Mouse (Mus musculus) CH12.LX (cell line): ENCODE data around the gene Hdac4. TPM values are rescaled to one million over a fixed set of nuclear protein-coding genes. Genes with fewer than 3 reads are reported as not detected.

ENCODE experiments used
- DNase-seq: peaks from one replicate; pipeline ENCODE4 v3.0.0-alpha.2; 2013; ENCODE audit errors: extremely low read depth
- H3K27ac ChIP-seq: 2 replicates; pipeline ENCODE4 v1.5.1; 2012; ENCODE audit warnings: low read depth, mild to moderate bottlenecking, control low read depth, moderate library complexity; ENCODE audit not compliant: insufficient read depth
- H3K27me3 ChIP-seq: replicated peaks from 2 replicates; pipeline ENCODE3; 2012; ENCODE audit warnings: inconsistent platforms
- H3K36me3 ChIP-seq, 2 experiments: replicated peaks in 1 of 2; 2 replicates each; pipeline versions ENCODE3 to v1.6.1; 2012; ENCODE audit warnings: inconsistent platforms in 1 of 2, low read length in 1 of 2, mild to moderate bottlenecking in 1 of 2, mixed read lengths in 1 of 2, moderate library complexity in 1 of 2; ENCODE audit not compliant: control insufficient read depth in 1 of 2, insufficient read depth in 1 of 2
- H3K4me1 ChIP-seq, 2 experiments: 2 replicates each; pipeline ENCODE4 v1.6.1; 2012; ENCODE audit warnings: inconsistent platforms in 1 of 2, moderate library complexity in 1 of 2; ENCODE audit not compliant: insufficient read depth in 2 of 2, control insufficient read depth in 1 of 2
- H3K4me2 ChIP-seq: 2 replicates; pipeline ENCODE4 v1.6.1; 2012; ENCODE audit warnings: low read depth, mild to moderate bottlenecking, control low read depth; ENCODE audit not compliant: poor library complexity, insufficient read depth, severe bottlenecking
- H3K4me3 ChIP-seq, 3 experiments: fragments of 150-350 bp in 1 of 3; sonication (generic) in 1 of 3; replicated peaks in 1 of 3; 2 replicates each; pipeline versions ENCODE3 to v1.5.1; 2011 to 2012; ENCODE audit warnings: low read depth in 2 of 3, low read length in 2 of 3, mild to moderate bottlenecking in 2 of 3, moderate library complexity in 2 of 3, control low read depth in 1 of 3, improper control_type of control experiment in 1 of 3, inconsistent platforms in 1 of 3, mixed read lengths in 1 of 3; ENCODE audit not compliant: poor library complexity in 1 of 3
- H3K79me2 ChIP-seq: replicated peaks from 2 replicates; pipeline ENCODE4 v1.6.1; 2012; ENCODE audit warnings: mild to moderate bottlenecking, moderate library complexity; ENCODE audit not compliant: control insufficient read depth, poor library complexity, insufficient read depth, severe bottlenecking; ENCODE audit errors: extremely low read depth
- H3K9ac ChIP-seq: 2 replicates; pipeline ENCODE4 v1.6.1; 2012; ENCODE audit warnings: low read depth, mild to moderate bottlenecking, control low read depth, moderate library complexity; ENCODE audit not compliant: insufficient read depth
- H3K9me3 ChIP-seq: replicated peaks from 2 replicates; pipeline ENCODE3; 2012; ENCODE audit warnings: low read length, inconsistent platforms, mixed read lengths
- BHLHE40 ChIP-seq: IDR thresholded peaks from 2 replicates; pipeline ENCODE4 v1.6.1; 2011; ENCODE audit warnings: mild to moderate bottlenecking, low read depth, low read length, improper control_type of control experiment
- CHD1 ChIP-seq: IDR thresholded peaks from 2 replicates; pipeline ENCODE4 v1.6.1; 2012; ENCODE audit warnings: low read depth, low read length, improper control_type of control experiment, inconsistent platforms
- ELF1 ChIP-seq: IDR thresholded peaks from 2 replicates; pipeline ENCODE4 v1.6.1; 2014; ENCODE audit warnings: low read depth, mild to moderate bottlenecking, inconsistent platforms, low read length, improper control_type of control experiment
- GABPA ChIP-seq: IDR thresholded peaks from 2 replicates; pipeline ENCODE4 v1.6.1; 2012; ENCODE audit warnings: low read depth, low read length, improper control_type of control experiment, inconsistent platforms; ENCODE audit not compliant: insufficient replicate concordance
- MAFK ChIP-seq: IDR thresholded peaks from 2 replicates; pipeline ENCODE4 v1.6.1; 2011; ENCODE audit warnings: low read length, improper control_type of control experiment; ENCODE audit not compliant: insufficient replicate concordance
- MAX ChIP-seq: IDR thresholded peaks from 2 replicates; pipeline ENCODE4 v1.6.1; 2011; ENCODE audit warnings: low read length, improper control_type of control experiment
- MAZ ChIP-seq: IDR thresholded peaks from 2 replicates; pipeline ENCODE4 v1.6.1; 2012; ENCODE audit warnings: low read depth, mild to moderate bottlenecking, inconsistent platforms, low read length, improper control_type of control experiment, moderate library complexity
- MXI1 ChIP-seq: IDR thresholded peaks from 2 replicates; pipeline ENCODE4 v1.6.1; 2011; ENCODE audit warnings: mild to moderate bottlenecking, low read depth, low read length, improper control_type of control experiment
- POLR2AphosphoS2 ChIP-seq: IDR thresholded peaks from 2 replicates; pipeline ENCODE4 v1.6.1; 2011; ENCODE audit warnings: low read depth, low read length, improper control_type of control experiment
- SMC3 ChIP-seq: IDR thresholded peaks from 2 replicates; pipeline ENCODE4 v1.6.1; 2011; ENCODE audit warnings: low read depth, low read length, improper control_type of control experiment
- TCF12 ChIP-seq: IDR thresholded peaks from 2 replicates; pipeline ENCODE4 v1.6.1; 2014; ENCODE audit warnings: low read depth, mild to moderate bottlenecking, inconsistent platforms, low read length, improper control_type of control experiment
- UBTF ChIP-seq: IDR thresholded peaks from 2 replicates; pipeline ENCODE4 v1.6.1; 2012; ENCODE audit warnings: low read depth, mild to moderate bottlenecking, inconsistent platforms, low read length, improper control_type of control experiment, moderate library complexity
- ZC3H11A ChIP-seq: IDR thresholded peaks from 2 replicates; pipeline ENCODE4 v1.6.1; 2012; ENCODE audit warnings: low read depth, mild to moderate bottlenecking, inconsistent platforms, low read length, improper control_type of control experiment
- dilution Hi-C: fragments of 300-500 bp; cut with MboI; formaldehyde crosslinking; loops from 2 replicates; pipeline ENCODE4 v1.14.3; 2020; ENCODE audit warnings: low sequenced_read_pairs; ENCODE audit not compliant: extremely low pct_unique_long_range_greater_than_20kb, extremely low pct_ligation_motif_present
- in situ Hi-C: fragments of 300-500 bp; cut with MboI; formaldehyde crosslinking; loops from 3 replicates; pipeline ENCODE4 v1.14.3; 2019; ENCODE audit warnings: low sequenced_read_pairs, low pct_ligation_motif_present, low pct_unique_long_range_greater_than_20kb, mixed read lengths
- polyA plus RNA-seq: library from polyadenylated mRNA; unstranded; fragments of >175 nt; gene quantifications from 2 replicates; pipeline ENCODE4 v1.2.1, GENCODE M21; 2012; ENCODE audit warnings: low read depth; ENCODE audit not compliant: insufficient read length
- total RNA-seq, 2 experiments: library from RNA; depleted of rRNA; stranded (reverse); fragments of 300-350 nt in 1 of 2; fragments of >200 nt in 1 of 2; gene quantifications; 2 replicates each; pipeline ENCODE4 v1.2.3; 2012 to 2014

Hdac4 gene
- total and polyA plus RNA-seq, 3 experiments, result 2.4 to 6.3 (median 4.3) TPM

DNA sequence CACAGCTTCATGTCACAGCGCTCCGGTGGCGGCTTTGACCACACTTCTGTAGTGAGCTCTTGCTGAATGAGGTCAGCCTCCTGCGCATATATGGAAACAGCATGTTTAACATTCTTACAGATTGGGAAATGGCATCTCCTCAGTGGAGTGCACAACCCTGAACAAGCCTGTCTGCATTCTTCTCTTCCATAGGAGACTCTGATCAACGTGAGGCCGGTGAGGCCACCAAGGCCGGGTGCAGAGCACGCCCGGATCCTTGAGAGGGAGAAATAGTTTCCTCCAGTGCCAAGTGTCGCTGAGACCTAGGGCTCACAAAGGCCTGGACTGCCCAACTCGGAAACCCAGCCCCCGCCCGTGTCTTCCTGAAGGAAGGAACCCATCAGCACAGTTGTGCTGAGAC, 266.4 kb downstream of the Hdac4 start:
- DNase-seq, result no peak
- no peak overlapping the region for H3K4me3 ChIP-seq
- H3K27ac ChIP-seq, result no peak overlapping the region
- no peak overlapping the region for H3K4me2 ChIP-seq
- no peaks in the 10 kb centered on the region for H3K4me1 ChIP-seq
- no peak for TF ChIP-seq SMC3
- no peak for TF ChIP-seq MAZ
- no peak for TF ChIP-seq CHD1
- TF ChIP-seq BHLHE40, result no peak
- no peaks in the 10 kb centered on the region for H3K79me2 ChIP-seq
- H3K36me3 ChIP-seq, result peaks cover 7 to 28% of the 10 kb centered on the region in 2 experiments
- H3K9me3 ChIP-seq, result no peaks in the 10 kb centered on the region
- no peak overlapping the region for H3K9ac ChIP-seq
- dilution Hi-C loops, result no loop called here
- in situ Hi-C loops, result no loop called here
- no peaks in the 10 kb centered on the region for H3K27me3 ChIP-seq

- no peak for DNase-seq
- H3K27me3 ChIP-seq, result no peaks in the 10 kb centered on the region
- H3K36me3 ChIP-seq, result peaks cover 0 to 15% of the 10 kb centered on the region in 2 experiments
- H3K4me3 ChIP-seq, result no peak overlapping the region
- no peaks in the 10 kb centered on the region for H3K9me3 ChIP-seq
- H3K9ac ChIP-seq, result no peak overlapping the region
- H3K27ac ChIP-seq, result no peak overlapping the region
- H3K79me2 ChIP-seq, result no peaks in the 10 kb centered on the region
- in situ Hi-C loops (no loop called here), dilution Hi-C loops (no loop called here)
- TF ChIP-seq MAX, result no peak
- TF ChIP-seq ELF1, result no peak
- TF ChIP-seq GABPA, result no peak
- TF ChIP-seq TCF12, result no peak
- no peak for TF ChIP-seq CHD1
- TF ChIP-seq POLR2AphosphoS2, result no peak
- no peak for TF ChIP-seq MAFK
- no peak for TF ChIP-seq ZC3H11A
- TF ChIP-seq UBTF, result no peak
- no peak for TF ChIP-seq MXI1
- TF ChIP-seq BHLHE40, result no peak
- H3K4me1 ChIP-seq, result no peaks in the 10 kb centered on the region
- H3K4me2 ChIP-seq, result no peak overlapping the region
Observed at GRCm38 (mm10) chr1:91927536-91928315, 267.8 kb downstream of the Hdac4 start.
